Mouse (Mus musculus) heart, embryonic 11.5 days (tissue): ENCODE results near the gene Tpsb2. TPM values are rescaled to one million over a fixed set of nuclear protein-coding genes. Genes with fewer than 3 reads are reported as not detected.
A peak's percentile ranks its signal among the peaks of the same experiment; 100 is the strongest.

ENCODE experiments used
- ATAC-seq: fragments of 200-750 bp; cut with Nextera tagmentation; replicated peaks from 2 replicates; pipeline ENCODE4 v1.8.0; 2017; ENCODE audit warnings: moderate library complexity; ENCODE audit not compliant: insufficient number of reproducible peaks, low FRiP score, low TSS enrichment
- H3K27ac ChIP-seq: fragments of 300-500 bp; sonication (generic); 2 replicates; pipeline ENCODE4 v1.5.1; 2014; ENCODE audit warnings: mild to moderate bottlenecking, low read depth, low read length
- H3K27me3 ChIP-seq: fragments of 300-500 bp; sonication (generic); 2 replicates; pipeline ENCODE4 v1.6.1; 2014; ENCODE audit warnings: mild to moderate bottlenecking, low read length, mixed read lengths; ENCODE audit not compliant: control insufficient read depth, insufficient read depth
- H3K36me3 ChIP-seq: fragments of 300-500 bp; sonication (generic); 2 replicates; pipeline ENCODE4 v1.6.1; 2014; ENCODE audit warnings: mild to moderate bottlenecking, low read length, moderate library complexity, mixed read lengths; ENCODE audit not compliant: control insufficient read depth, insufficient read depth
- H3K4me1 ChIP-seq: fragments of 300-500 bp; sonication (generic); 2 replicates; pipeline ENCODE4 v1.6.1; 2014; ENCODE audit warnings: low read length; ENCODE audit not compliant: control insufficient read depth, insufficient read depth
- H3K4me2 ChIP-seq: fragments of 300-500 bp; sonication (generic); 2 replicates; pipeline ENCODE4 v1.6.1; 2014; ENCODE audit warnings: mild to moderate bottlenecking, moderate library complexity
- H3K4me3 ChIP-seq: fragments of 300-500 bp; sonication (generic); 2 replicates; pipeline ENCODE4 v1.5.1; 2014; ENCODE audit warnings: low read depth, low read length
- H3K9ac ChIP-seq: fragments of 300-500 bp; sonication (generic); 2 replicates; pipeline ENCODE4 v1.6.1; 2014; ENCODE audit warnings: mild to moderate bottlenecking, low read depth, low read length, moderate library complexity
- H3K9me3 ChIP-seq: fragments of 300-500 bp; sonication (generic); replicated peaks from 2 replicates; pipeline ENCODE4 v1.6.1; 2016; ENCODE audit warnings: low read length; ENCODE audit not compliant: control insufficient read depth
- WGBS: fragments of 180-500 bp; shearing (Covaris S2); extraction: QIAGEN DNeasy Blood & Tissue Kit; methylation state at CpG from one replicate; pipeline ENCODE4 v1.1.7; 2014; ENCODE audit not compliant: insufficient replicate concordance; 5-methylcytosine and 5-hydroxymethylcytosine counted together
- polyA plus RNA-seq: library from polyadenylated mRNA; unstranded; fragments of >200 nt; fragmentation: Nextera tagmentation; extraction: Ambion mirVana; gene quantifications from 2 replicates; pipeline ENCODE4 v1.2.1, GENCODE M21; 2014

Gene Tpsb2
- polyA plus RNA-seq, 1 experiment from 2014 or later: not detected

- Histone ChIP-seq H3K27me3 (no peaks in the 10 kb centered on the region), H3K4me2 (no peak overlapping the region), H3K9me3 (no peaks in the 10 kb centered on the region), H3K4me1 (peaks cover 38% of the 10 kb centered on the region), H3K27ac (no peak overlapping the region), H3K4me3 (no peak overlapping the region), H3K36me3 (no peaks in the 10 kb centered on the region; the same call in 1 of the 2 replicates), H3K9ac (no peak overlapping the region)
- 5% methylated on average over 7 of the region's 7 CpGs for WGBS
- no peak for ATAC-seq
Observed at GRCm38 (mm10) chr17:25400443-25400842, 34.3 kb downstream of the Tpsb2 start.

GRCm38 (mm10) chr17:25401491-25401890 lies 35.4 kb downstream of the Tpsb2 start:
- no peak for ATAC-seq
- Histone ChIP-seq H3K9ac (no peak overlapping the region), H3K4me1 (peaks cover 48% of the 10 kb centered on the region), H3K27me3 (no peaks in the 10 kb centered on the region), H3K4me2 (no peak overlapping the region), H3K4me3 (no peak overlapping the region), H3K9me3 (no peaks in the 10 kb centered on the region), H3K36me3 (no peaks in the 10 kb centered on the region; the same call in 1 of the 2 replicates), H3K27ac (no peak overlapping the region)
- WGBS: 45% methylated on average over 4 of the region's 4 CpGs

GRCm38 (mm10) chr17:25402224-25402623 lies 36.1 kb downstream of the Tpsb2 start:
- peaks cover 56% of the 10 kb centered on the region for H3K4me1 ChIP-seq
- H3K36me3 ChIP-seq: no peaks in the 10 kb centered on the region; the same call in 1 of the 2 replicates
- ATAC-seq: no peak
- H3K9ac ChIP-seq: no peak overlapping the region
- H3K4me3 ChIP-seq: no peak overlapping the region
- H3K9me3 ChIP-seq: no peaks in the 10 kb centered on the region
- 85% methylated on average over 13 of the region's 13 CpGs for WGBS
- H3K27me3 ChIP-seq: no peaks in the 10 kb centered on the region
- H3K27ac ChIP-seq: no peak overlapping the region
- no peak overlapping the region for H3K4me2 ChIP-seq

GRCm38 (mm10) chr17:25404190-25404589 lies 38.1 kb downstream of the Tpsb2 start:
- H3K36me3 ChIP-seq: no peaks in the 10 kb centered on the region
- 39% methylated on average over 3 of the region's 3 CpGs for WGBS
- no peak overlapping the region for H3K4me2 ChIP-seq
- no peak overlapping the region for H3K27ac ChIP-seq
- no peak overlapping the region for H3K4me3 ChIP-seq
- H3K9ac ChIP-seq: no peak overlapping the region
- no peak for ATAC-seq
- H3K9me3 ChIP-seq: no peaks in the 10 kb centered on the region
- H3K27me3 ChIP-seq: no peaks in the 10 kb centered on the region
- peaks cover 61% of the 10 kb centered on the region for H3K4me1 ChIP-seq

- 4% methylated on average over 10 of the region's 10 CpGs for WGBS
- no peak overlapping the region for H3K4me3 ChIP-seq
- H3K27me3 ChIP-seq: no peaks in the 10 kb centered on the region
- no peaks in the 10 kb centered on the region for H3K36me3 ChIP-seq
- H3K9ac ChIP-seq: peak overlapping the region; percentile 43; the same call in 1 of the 2 replicates
- H3K9me3 ChIP-seq: no peaks in the 10 kb centered on the region
- peak; percentile 54; the same call in 1 of the 2 replicates for ATAC-seq
- peak overlapping the region; percentile 85 for H3K27ac ChIP-seq
- H3K4me2 ChIP-seq: peak overlapping the region; percentile 32
- H3K4me1 ChIP-seq: peaks cover 64% of the 10 kb centered on the region
Observed at GRCm38 (mm10) chr17:25405224-25405895, 39.3 kb downstream of the Tpsb2 start.

- WGBS: 22% methylated on average over 6 of the region's 6 CpGs
- Histone ChIP-seq H3K9ac (peak overlapping the region; percentile 43; the same call in 1 of the 2 replicates), H3K4me2 (peak overlapping the region; percentile 32), H3K4me1 (peaks cover 70% of the 10 kb centered on the region), H3K9me3 (no peaks in the 10 kb centered on the region), H3K27me3 (no peaks in the 10 kb centered on the region), H3K4me3 (no peak overlapping the region), H3K36me3 (no peaks in the 10 kb centered on the region), H3K27ac (peak overlapping the region; percentile 85)
- no peak for ATAC-seq
Observed at GRCm38 (mm10) chr17:25406011-25406441, 39.9 kb downstream of the Tpsb2 start.

- peak overlapping the region; percentile 85 for H3K27ac ChIP-seq
- 77% methylated on average over 4 of the region's 4 CpGs for WGBS
- H3K4me3 ChIP-seq: no peak overlapping the region
- no peaks in the 10 kb centered on the region for H3K36me3 ChIP-seq
- H3K9ac ChIP-seq: no peak overlapping the region
- H3K4me2 ChIP-seq: no peak overlapping the region
- H3K27me3 ChIP-seq: no peaks in the 10 kb centered on the region
- ATAC-seq: no peak
- H3K9me3 ChIP-seq: no peaks in the 10 kb centered on the region
- H3K4me1 ChIP-seq: peaks cover 74% of the 10 kb centered on the region
Observed at GRCm38 (mm10) chr17:25407352-25407751, 41.2 kb downstream of the Tpsb2 start.

GRCm38 (mm10) chr17:25408302-25408999 lies 42.3 kb downstream of the Tpsb2 start:
- Histone ChIP-seq H3K4me1 (peaks cover 74% of the 10 kb centered on the region), H3K9me3 (no peaks in the 10 kb centered on the region), H3K27me3 (no peaks in the 10 kb centered on the region), H3K27ac (peak overlapping the region; percentile 50; the same call in 1 of the 2 replicates), H3K4me3 (no peak overlapping the region), H3K36me3 (no peaks in the 10 kb centered on the region), H3K9ac (no peak overlapping the region), H3K4me2 (no peak overlapping the region)
- WGBS: 68% methylated on average over 7 of the region's 7 CpGs
- ATAC-seq: no peak
